Mouse (Mus musculus): ENCODE data around the gene Vmn2r9. TPM values are rescaled to one million over a fixed set of nuclear protein-coding genes. Genes with fewer than 3 reads are reported as not detected.
"Not testable (repeated sequence)": the region's sequence is repeated elsewhere in the genome, so short reads cannot be mapped to it uniquely, and the experiment has no call there.

The Vmn2r9 gene
- total and polyA plus RNA-seq, 3 experiments = not detected

DNA sequence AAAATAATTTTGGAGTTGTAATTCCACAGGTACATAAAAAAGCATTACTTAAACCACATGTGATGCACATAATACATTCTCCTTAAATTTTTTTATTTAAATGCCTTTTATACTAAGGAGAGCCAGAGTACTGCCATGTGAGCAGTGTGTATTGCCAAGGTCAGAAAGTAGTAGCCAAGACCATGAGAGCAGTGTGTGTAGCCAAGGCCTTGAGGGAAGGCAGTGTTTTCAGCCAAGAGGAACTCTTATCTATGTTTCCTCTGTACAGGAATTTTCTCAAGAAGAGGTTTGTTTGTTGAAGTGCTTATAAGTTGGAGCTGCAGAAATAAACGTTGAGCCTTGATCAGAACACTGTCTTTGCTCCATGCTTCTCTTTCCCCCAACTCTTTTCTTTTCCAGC lies 48.8 kb downstream of the Vmn2r9 start:
- H3K36me3 ChIP-seq (replicated peaks in 1 of 2; ENCODE audit: control insufficient read depth in 1 of 2, insufficient read depth in 1 of 2, low read length in 1 of 2) = no peaks in the 10 kb centered on the region
- H3K79me2 ChIP-seq (replicated peaks; ENCODE audit: control insufficient read depth, extremely low read depth, insufficient read depth, poor library complexity, severe bottlenecking) = no peaks in the 10 kb centered on the region
- no peak overlapping the region for H3K4me3 ChIP-seq (replicated peaks in 1 of 3; ENCODE audit: low read depth in 2 of 3, low read length in 2 of 3, poor library complexity in 1 of 3)
- DNase-seq (ENCODE audit: extremely low read depth) = no peak
- no peaks in the 10 kb centered on the region for H3K27me3 ChIP-seq (replicated peaks)
- dilution Hi-C loops (cut with MboI; ENCODE audit: extremely low pct_ligation_motif_present, extremely low pct_unique_long_range_greater_than_20kb, low sequenced_read_pairs) (no loop called here), in situ Hi-C loops (cut with MboI; ENCODE audit: low pct_ligation_motif_present, low pct_unique_long_range_greater_than_20kb, low sequenced_read_pairs) (no loop called here)
- H3K9ac ChIP-seq (ENCODE audit: insufficient read depth, low read depth) = no peak overlapping the region
- no peak overlapping the region for H3K4me2 ChIP-seq (ENCODE audit: insufficient read depth, low read depth, poor library complexity, severe bottlenecking)
- H3K27ac ChIP-seq (ENCODE audit: insufficient read depth, low read depth) = no peak overlapping the region
- TF ChIP-seq MXI1 (IDR thresholded peaks at IDR 0.05; ENCODE audit: low read depth, low read length) = no peak
- no peak for TF ChIP-seq USF1 (IDR thresholded peaks at IDR 0.05; ENCODE audit: low read depth, low read length)
- TF ChIP-seq EP300 (IDR thresholded peaks at IDR 0.05; ENCODE audit: low read length) = no peak
- no peak for TF ChIP-seq CHD2 (IDR thresholded peaks at IDR 0.05; ENCODE audit: low read length)
- no peak for TF ChIP-seq ZNF384 (IDR thresholded peaks at IDR 0.05; ENCODE audit: low read depth, low read length)
- TF ChIP-seq JUN (IDR thresholded peaks at IDR 0.05; ENCODE audit: insufficient read depth, low read depth, low read length) = no peak
- no peak for TF ChIP-seq RAD21 (IDR thresholded peaks at IDR 0.05; ENCODE audit: low read depth, low read length)
- TF ChIP-seq CTCF (conservative IDR thresholded peaks at IDR 0.05 in 1 of 2, IDR thresholded peaks at IDR 0.05 in 1 of 2; ENCODE audit: low read depth in 2 of 2, low read length in 2 of 2) = no peak
- TF ChIP-seq MEF2A (IDR thresholded peaks at IDR 0.05; ENCODE audit: borderline replicate concordance, low read depth, low read length) = no peak
- TF ChIP-seq ZKSCAN1 (IDR thresholded peaks at IDR 0.05; ENCODE audit: borderline replicate concordance, low read depth, low read length) = no peak
- no peak for TF ChIP-seq GABPA (IDR thresholded peaks at IDR 0.05; ENCODE audit: insufficient replicate concordance, low read depth, low read length)
- no peak for TF ChIP-seq E2F4 (IDR thresholded peaks at IDR 0.05; ENCODE audit: insufficient replicate concordance, low read depth, low read length)
- TF ChIP-seq POLR2AphosphoS2 (IDR thresholded peaks at IDR 0.05; ENCODE audit: low read depth, low read length) = no peak
- no peak for TF ChIP-seq PAX5 (IDR thresholded peaks at IDR 0.05; ENCODE audit: low read length)
- TF ChIP-seq KAT2A (IDR thresholded peaks at IDR 0.05; ENCODE audit: insufficient replicate concordance, low read length) = no peak
- no peak for TF ChIP-seq POLR2A (IDR thresholded peaks at IDR 0.05; ENCODE audit: low read depth, low read length)
- H3K9me3 ChIP-seq (replicated peaks; ENCODE audit: low read length) = no peaks in the 10 kb centered on the region
- H3K4me1 ChIP-seq (ENCODE audit: control insufficient read depth in 1 of 2, insufficient read depth in 2 of 2) = no peaks in the 10 kb centered on the region

DNA sequence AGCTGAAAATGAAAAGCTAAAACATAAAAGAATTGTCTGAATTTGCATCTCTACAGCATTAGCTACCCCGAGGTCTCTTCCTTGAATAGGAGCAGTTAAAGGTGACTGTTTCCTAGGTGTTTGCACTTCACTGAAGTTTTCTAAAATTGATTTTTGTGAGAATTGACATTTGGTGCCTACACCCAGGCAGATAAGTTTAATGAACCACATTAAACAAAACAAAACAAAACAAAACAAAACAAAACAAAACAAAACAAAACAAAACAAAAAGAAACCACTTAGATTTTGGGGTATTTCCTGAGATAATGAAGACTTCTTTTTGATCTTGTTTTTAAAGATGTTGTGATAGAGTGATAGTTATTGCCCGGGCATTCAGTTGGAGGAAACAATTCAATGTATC lies 57.1 kb downstream of the Vmn2r9 start, which contains the start of gene Tmed11:
Gene Tmed11, minus strand, starts transcription at position 101 of the 400 bp plus-strand sequence.
- H3K27me3 ChIP-seq (replicated peaks); H3K4me3 ChIP-seq (replicated peaks in 1 of 3; ENCODE audit: low read depth in 2 of 3, low read length in 2 of 3, poor library complexity in 1 of 3); H3K4me1 ChIP-seq (ENCODE audit: control insufficient read depth in 1 of 2, insufficient read depth in 2 of 2); in situ Hi-C loops (cut with MboI; ENCODE audit: low pct_ligation_motif_present, low pct_unique_long_range_greater_than_20kb, low sequenced_read_pairs); H3K9me3 ChIP-seq (replicated peaks; ENCODE audit: low read length); DNase-seq (ENCODE audit: extremely low read depth); dilution Hi-C loops (cut with MboI; ENCODE audit: extremely low pct_ligation_motif_present, extremely low pct_unique_long_range_greater_than_20kb, low sequenced_read_pairs); H3K9ac ChIP-seq (ENCODE audit: insufficient read depth, low read depth); H3K79me2 ChIP-seq (replicated peaks; ENCODE audit: control insufficient read depth, extremely low read depth, insufficient read depth, poor library complexity, severe bottlenecking); H3K27ac ChIP-seq (ENCODE audit: insufficient read depth, low read depth); H3K4me2 ChIP-seq (ENCODE audit: insufficient read depth, low read depth, poor library complexity, severe bottlenecking); H3K36me3 ChIP-seq (replicated peaks in 1 of 2; ENCODE audit: control insufficient read depth in 1 of 2, insufficient read depth in 1 of 2, low read length in 1 of 2): not testable (repeated sequence)
